ENCODE assay signal across 16 mouse cellular contexts in the genomic region with DNA sequence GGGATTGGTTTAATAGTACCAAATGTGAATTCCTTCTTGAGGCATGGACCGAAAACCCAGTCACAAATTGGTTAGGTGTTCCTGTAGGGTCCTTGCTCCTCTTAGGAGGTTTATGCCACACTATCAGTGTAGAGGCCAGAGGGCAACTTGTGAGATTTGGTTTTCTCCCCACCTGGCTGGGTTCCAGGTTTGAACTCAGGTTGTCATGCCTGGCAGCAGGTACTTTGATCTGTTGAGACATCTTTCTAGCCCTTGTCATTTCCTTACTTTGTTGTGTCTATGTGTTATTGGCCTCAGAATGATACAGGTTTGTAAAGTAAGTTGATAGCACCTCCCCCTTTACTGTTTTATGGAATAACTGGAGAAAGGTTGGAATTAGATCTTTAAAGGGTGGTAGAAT.
"Had no signal": no experiment of that assay in that cellular context is flagged by ENCODE, and none has a peak within 500 bp of the region (broad histone marks: within the 10 kb centered on the region; RNA-seq: fewer than 3 reads in every experiment).

No protein-coding gene starts in this region.

- H3K4me3 ChIP-seq: lung, embryonic 15.5 days; megakaryocyte, embryonic 14.5 days; midbrain, embryonic 12.5 days; neural tube, embryonic 12.5 days; stomach, embryonic 15.5 days had no signal

- H3K9ac ChIP-seq: lung, embryonic 15.5 days; midbrain, embryonic 12.5 days; neural tube, embryonic 12.5 days; stomach, embryonic 15.5 days had no signal

- H3K27me3 ChIP-seq: lung, embryonic 15.5 days; megakaryocyte, embryonic 14.5 days; midbrain, embryonic 12.5 days; neural tube, embryonic 12.5 days; stomach, embryonic 15.5 days had no signal

- H3K4me2 ChIP-seq: lung, embryonic 15.5 days; midbrain, embryonic 12.5 days; neural tube, embryonic 12.5 days; stomach, embryonic 15.5 days had no signal

- ATAC-seq: lung, postnatal 0 days had no signal

- H3K36me3 ChIP-seq: lung, embryonic 15.5 days; midbrain, embryonic 12.5 days; neural tube, embryonic 12.5 days; stomach, embryonic 15.5 days had no signal

- H3K4me1 ChIP-seq: lung, embryonic 15.5 days; midbrain, embryonic 12.5 days; neural tube, embryonic 12.5 days; stomach, embryonic 15.5 days had no signal

- H3K9me3 ChIP-seq: lung, embryonic 15.5 days; megakaryocyte, embryonic 14.5 days; midbrain, embryonic 12.5 days; neural tube, embryonic 12.5 days; stomach, embryonic 15.5 days had no signal

- H3K27ac ChIP-seq: lung, embryonic 15.5 days; macrophage; midbrain, embryonic 12.5 days; neural tube, embryonic 12.5 days; stomach, embryonic 15.5 days; stomach, postnatal 0 days had no signal

- DNase-seq: lung, adult 2 months; lung, postnatal 14 days; lung, postnatal 36 days; midbrain, embryonic 14.5 days; right cerebral cortex, postnatal 14 days; thymus, adult 2 months; thymus, postnatal 25 days; thymus, postnatal 4 days had no signal
